Mouse (Mus musculus): ENCODE results near the gene Ahcyl2. TPM values are rescaled to one million over a fixed set of nuclear protein-coding genes. Genes with fewer than 3 reads are reported as not detected.

Ahcyl2 gene
- polyA plus RNA-seq, 1 experiment from 2014 or later, result 54.6 TPM

- WGBS, result 60% methylated on average over 1 of the region's 1 CpGs
These were observed 176.7 kb downstream of the Ahcyl2 start for GRCm38 (mm10) chr6:29944465-29944864.

GRCm38 (mm10) chr6:29946568-29946967 is 178.8 kb downstream of the Ahcyl2 start:
- DNase-seq (ENCODE audit: low spot score), result no peak
- H3K4me2 ChIP-seq (replicated peaks; ENCODE audit: low read depth), result no peak overlapping the region
- no peak for ATAC-seq (ENCODE audit: low FRiP score, low TSS enrichment)
- 79% methylated on average over 2 of the region's 2 CpGs for WGBS
- no peaks in the 10 kb centered on the region for H3K27me3 ChIP-seq (ENCODE audit: control insufficient read depth, insufficient read depth, low read length)
- H3K27ac ChIP-seq (replicated peaks), result no peak overlapping the region
- H3K9me3 ChIP-seq (ENCODE audit: control insufficient read depth, low read length), result no peaks in the 10 kb centered on the region
- H3K4me1 ChIP-seq (replicated peaks; ENCODE audit: control insufficient read depth, insufficient read depth), result no peaks in the 10 kb centered on the region
- no peak overlapping the region for H3K9ac ChIP-seq (ENCODE audit: low read length)
- no peak for TF ChIP-seq EP300 (optimal IDR thresholded peaks at IDR 0.05)
- TF ChIP-seq CTCF (IDR thresholded peaks at IDR 0.05; ENCODE audit: low read depth), result peak; percentile 68
- no peak overlapping the region for H3K4me3 ChIP-seq (ENCODE audit: low read depth, low read length)
- no peaks in the 10 kb centered on the region for H3K36me3 ChIP-seq (ENCODE audit: control insufficient read depth, insufficient read depth, low read length)

More at GRCm38 (mm10) chr6:29944465-29944864, 176.7 kb downstream of the Ahcyl2 start:
- TF ChIP-seq CTCF (IDR thresholded peaks at IDR 0.05; ENCODE audit: low read depth), result no peak
- no peak for ATAC-seq (ENCODE audit: low FRiP score, low TSS enrichment)
- no peaks in the 10 kb centered on the region for H3K4me1 ChIP-seq (replicated peaks; ENCODE audit: control insufficient read depth, insufficient read depth)
- H3K9ac ChIP-seq (ENCODE audit: low read length), result no peak overlapping the region
- H3K4me2 ChIP-seq (replicated peaks; ENCODE audit: low read depth), result no peak overlapping the region
- H3K9me3 ChIP-seq (ENCODE audit: control insufficient read depth, low read length), result no peaks in the 10 kb centered on the region
- H3K4me3 ChIP-seq (ENCODE audit: low read depth, low read length), result no peak overlapping the region
- H3K27ac ChIP-seq (replicated peaks), result no peak overlapping the region
- H3K36me3 ChIP-seq (ENCODE audit: control insufficient read depth, insufficient read depth, low read length), result no peaks in the 10 kb centered on the region
- no peaks in the 10 kb centered on the region for H3K27me3 ChIP-seq (ENCODE audit: control insufficient read depth, insufficient read depth, low read length)
- DNase-seq (ENCODE audit: low spot score), result no peak

GRCm38 (mm10) chr6:29947823-29948222 is 180.0 kb downstream of the Ahcyl2 start:
- DNase-seq (ENCODE audit: low spot score) (no peak), ATAC-seq (ENCODE audit: low FRiP score, low TSS enrichment) (no peak)
- 44% methylated on average over 6 of the region's 6 CpGs for WGBS

GRCm38 (mm10) chr6:29956749-29957148 is 188.9 kb downstream of the Ahcyl2 start:
- H3K4me3 ChIP-seq (ENCODE audit: low read depth, low read length), result no peak overlapping the region
- H3K27me3 ChIP-seq (ENCODE audit: control insufficient read depth, insufficient read depth, low read length), result no peaks in the 10 kb centered on the region
- H3K9ac ChIP-seq (ENCODE audit: low read length), result no peak overlapping the region
- H3K9me3 ChIP-seq (ENCODE audit: control insufficient read depth, low read length), result no peaks in the 10 kb centered on the region
- no peaks in the 10 kb centered on the region for H3K4me1 ChIP-seq (replicated peaks; ENCODE audit: control insufficient read depth, insufficient read depth)
- WGBS, result 80% methylated on average over 4 of the region's 4 CpGs
- TF ChIP-seq CTCF (IDR thresholded peaks at IDR 0.05; ENCODE audit: low read depth) (no peak), EP300 (optimal IDR thresholded peaks at IDR 0.05) (no peak)
- no peaks in the 10 kb centered on the region for H3K36me3 ChIP-seq (ENCODE audit: control insufficient read depth, insufficient read depth, low read length)
- DNase-seq (ENCODE audit: low spot score), result no peak
- no peak for ATAC-seq (ENCODE audit: low FRiP score, low TSS enrichment)
- H3K4me2 ChIP-seq (replicated peaks; ENCODE audit: low read depth), result no peak overlapping the region
- no peak overlapping the region for H3K27ac ChIP-seq (replicated peaks)

More at GRCm38 (mm10) chr6:29947823-29948222, 180.0 kb downstream of the Ahcyl2 start:
- H3K4me1 ChIP-seq (replicated peaks; ENCODE audit: control insufficient read depth, insufficient read depth), result no peaks in the 10 kb centered on the region
- no peak for TF ChIP-seq CTCF (IDR thresholded peaks at IDR 0.05; ENCODE audit: low read depth)
- no peak for TF ChIP-seq EP300 (optimal IDR thresholded peaks at IDR 0.05)
- no peak overlapping the region for H3K9ac ChIP-seq (ENCODE audit: low read length)
- no peaks in the 10 kb centered on the region for H3K36me3 ChIP-seq (ENCODE audit: control insufficient read depth, insufficient read depth, low read length)
- no peak overlapping the region for H3K4me2 ChIP-seq (replicated peaks; ENCODE audit: low read depth)
- H3K9me3 ChIP-seq (ENCODE audit: control insufficient read depth, low read length), result no peaks in the 10 kb centered on the region
- H3K4me3 ChIP-seq (ENCODE audit: low read depth, low read length), result no peak overlapping the region
- no peak overlapping the region for H3K27ac ChIP-seq (replicated peaks)
- no peaks in the 10 kb centered on the region for H3K27me3 ChIP-seq (ENCODE audit: control insufficient read depth, insufficient read depth, low read length)

- no peak overlapping the region for H3K4me3 ChIP-seq (ENCODE audit: low read depth, low read length)
- H3K27me3 ChIP-seq (ENCODE audit: control insufficient read depth, insufficient read depth, low read length), result no peaks in the 10 kb centered on the region
- H3K36me3 ChIP-seq (ENCODE audit: control insufficient read depth, insufficient read depth, low read length), result no peaks in the 10 kb centered on the region
- no peaks in the 10 kb centered on the region for H3K4me1 ChIP-seq (replicated peaks; ENCODE audit: control insufficient read depth, insufficient read depth)
- 78% methylated on average over 3 of the region's 3 CpGs for WGBS
- no peak for TF ChIP-seq EP300 (optimal IDR thresholded peaks at IDR 0.05)
- ATAC-seq (ENCODE audit: low FRiP score, low TSS enrichment) (no peak), DNase-seq (ENCODE audit: low spot score) (no peak)
- H3K9ac ChIP-seq (ENCODE audit: low read length), result no peak overlapping the region
- H3K9me3 ChIP-seq (ENCODE audit: control insufficient read depth, low read length), result no peaks in the 10 kb centered on the region
- H3K4me2 ChIP-seq (replicated peaks; ENCODE audit: low read depth), result no peak overlapping the region
- H3K27ac ChIP-seq (replicated peaks), result no peak overlapping the region
These were observed 190.9 kb downstream of the Ahcyl2 start for GRCm38 (mm10) chr6:29958669-29959068.

GRCm38 (mm10) chr6:29961081-29961480 is 193.3 kb downstream of the Ahcyl2 start:
- Histone ChIP-seq H3K4me3 (ENCODE audit: low read depth, low read length) (no peak overlapping the region), H3K4me2 (replicated peaks; ENCODE audit: low read depth) (no peak overlapping the region), H3K36me3 (ENCODE audit: control insufficient read depth, insufficient read depth, low read length) (no peaks in the 10 kb centered on the region), H3K27ac (replicated peaks) (no peak overlapping the region), H3K4me1 (replicated peaks; ENCODE audit: control insufficient read depth, insufficient read depth) (no peaks in the 10 kb centered on the region), H3K27me3 (ENCODE audit: control insufficient read depth, insufficient read depth, low read length) (no peaks in the 10 kb centered on the region), H3K9ac (ENCODE audit: low read length) (no peak overlapping the region), H3K9me3 (ENCODE audit: control insufficient read depth, low read length) (no peaks in the 10 kb centered on the region)
- TF ChIP-seq EP300 (optimal IDR thresholded peaks at IDR 0.05) (no peak), CTCF (IDR thresholded peaks at IDR 0.05; ENCODE audit: low read depth) (no peak)
- ATAC-seq (ENCODE audit: low FRiP score, low TSS enrichment) (no peak), DNase-seq (ENCODE audit: low spot score) (no peak)
- WGBS, result 83% methylated on average over 6 of the region's 6 CpGs

Other genes with a start within 250 kb of the Ahcyl2 start
- gene Irf5, start 241.4 kb upstream of the Ahcyl2 start, polyA plus RNA-seq (2015; fragmentation: Nextera tagmentation; extraction: Ambion mirVana), result 9.3 and 11.5 TPM in 2 replicates
- gene Tnpo3, start 158.1 kb upstream of the Ahcyl2 start, polyA plus RNA-seq (2015; fragmentation: Nextera tagmentation; extraction: Ambion mirVana), result 33.3 and 33.8 TPM in 2 replicates
- 4.0 and 4.4 TPM in 2 replicates for gene Tspan33, start 73.8 kb upstream of the Ahcyl2 start, polyA plus RNA-seq (2015; fragmentation: Nextera tagmentation; extraction: Ambion mirVana)
- gene Smo, start 32.5 kb upstream of the Ahcyl2 start, polyA plus RNA-seq (2015; fragmentation: Nextera tagmentation; extraction: Ambion mirVana), result 10.8 and 14.1 TPM in 2 replicates
- 0.13 and 0.16 TPM in 2 replicates for gene Strip2, start 149.0 kb downstream of the Ahcyl2 start, polyA plus RNA-seq (2015; fragmentation: Nextera tagmentation; extraction: Ambion mirVana)

Measured in stomach, postnatal 0 days (tissue).